Mouse (Mus musculus): ENCODE measurements at regions not wholly inside any gene's neighbourhood (a gene's known extent, or its start where the extent isn't known, plus 50 kb on each side); places are given as distances from the start of the nearest gene placed in this dataset.

DNA sequence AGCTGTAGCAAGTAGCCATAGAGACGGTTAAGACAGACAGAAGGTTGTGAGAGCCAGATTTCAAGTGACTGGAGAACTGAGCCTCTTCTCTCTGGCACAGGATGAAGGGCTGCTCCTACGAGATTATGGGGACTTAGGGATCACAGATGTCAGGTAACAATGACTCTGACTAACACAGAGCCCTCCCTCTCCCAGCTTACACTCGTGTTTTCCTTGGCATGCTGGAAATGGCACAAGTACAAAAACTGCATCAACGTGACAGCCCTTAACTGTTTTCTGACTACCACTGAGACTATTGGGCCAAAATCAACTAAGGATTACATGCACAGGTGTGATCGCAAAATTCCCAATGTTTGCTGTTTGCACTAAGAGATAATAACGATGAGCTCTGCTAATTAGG is 145.9 kb upstream of the Lrig1 start:
- DNase-seq, result no peak
- TF ChIP-seq POLR2A (IDR thresholded peaks at IDR 0.05; ENCODE audit: borderline replicate concordance, extremely low read depth, low read depth, low read length) (no peak), CTCF (IDR thresholded peaks at IDR 0.05; ENCODE audit: insufficient read depth, low read length) (no peak)
- 62% methylated on average over 6 of the region's 6 CpGs for WGBS

DNA sequence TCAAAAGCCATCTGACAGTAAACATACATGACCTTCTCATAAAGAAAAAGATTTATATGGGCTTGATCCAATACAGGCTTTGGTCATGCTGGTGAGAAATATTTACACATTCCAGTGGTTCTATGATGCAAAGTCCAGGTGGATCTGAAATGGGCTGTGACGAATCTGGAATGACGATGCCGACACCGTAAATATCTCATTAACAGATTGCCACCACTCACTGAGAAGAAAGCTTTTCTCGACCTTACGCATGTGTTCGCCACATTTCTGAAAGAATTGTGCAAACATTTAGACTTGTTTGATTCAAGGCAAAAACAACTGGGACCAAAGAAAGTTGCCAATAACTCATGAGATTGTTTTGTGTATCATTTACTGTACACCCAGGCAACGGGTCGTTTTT is 142.9 kb upstream of the Lrig1 start:
- TF ChIP-seq CTCF (IDR thresholded peaks at IDR 0.05; ENCODE audit: insufficient read depth, low read length) (no peak), POLR2A (IDR thresholded peaks at IDR 0.05; ENCODE audit: borderline replicate concordance, extremely low read depth, low read depth, low read length) (no peak)
- no peak overlapping the region for H3K4me3 ChIP-seq (replicated peaks; ENCODE audit: extremely low read depth, low read depth, low read length)
- no peaks in the 10 kb centered on the region for H3K4me1 ChIP-seq (ENCODE audit: control insufficient read depth, insufficient read depth, low read length)
- no peak for DNase-seq
- WGBS, result 71% methylated on average over 9 of the region's 9 CpGs

More for the DNA sequence above, 145.9 kb upstream of the Lrig1 start:
- Histone ChIP-seq H3K4me3 (replicated peaks; ENCODE audit: extremely low read depth, low read depth, low read length) (no peak overlapping the region), H3K4me1 (ENCODE audit: control insufficient read depth, insufficient read depth, low read length) (no peaks in the 10 kb centered on the region)

DNA sequence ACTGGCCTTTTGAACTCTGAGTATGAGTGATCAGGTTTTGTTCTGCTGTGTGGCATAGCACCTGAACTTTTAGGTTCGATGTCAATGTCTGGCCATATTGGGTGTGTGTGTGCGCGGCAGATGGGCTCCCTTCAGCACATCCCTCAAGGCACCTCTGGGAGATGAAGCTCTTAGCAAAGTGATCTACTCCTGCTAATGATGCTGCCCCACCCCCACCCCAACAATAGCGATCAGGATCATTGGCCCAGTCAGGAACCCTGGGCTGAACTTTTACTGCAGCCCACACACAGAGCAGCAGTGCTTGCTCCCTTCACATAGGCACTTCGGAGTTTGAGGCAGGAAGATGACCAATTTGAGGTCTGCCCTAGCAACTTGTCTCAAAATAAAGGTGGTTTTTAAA is 141.9 kb upstream of the Lrig1 start:
- DNase-seq, result no peak
- H3K4me3 ChIP-seq (replicated peaks; ENCODE audit: extremely low read depth, low read depth, low read length), result no peak overlapping the region
- H3K4me1 ChIP-seq (ENCODE audit: control insufficient read depth, insufficient read depth, low read length), result no peaks in the 10 kb centered on the region
- TF ChIP-seq CTCF (IDR thresholded peaks at IDR 0.05; ENCODE audit: insufficient read depth, low read length), result no peak
- no peak for TF ChIP-seq POLR2A (IDR thresholded peaks at IDR 0.05; ENCODE audit: borderline replicate concordance, extremely low read depth, low read depth, low read length)
- 75% methylated on average over 5 of the region's 5 CpGs for WGBS

DNA sequence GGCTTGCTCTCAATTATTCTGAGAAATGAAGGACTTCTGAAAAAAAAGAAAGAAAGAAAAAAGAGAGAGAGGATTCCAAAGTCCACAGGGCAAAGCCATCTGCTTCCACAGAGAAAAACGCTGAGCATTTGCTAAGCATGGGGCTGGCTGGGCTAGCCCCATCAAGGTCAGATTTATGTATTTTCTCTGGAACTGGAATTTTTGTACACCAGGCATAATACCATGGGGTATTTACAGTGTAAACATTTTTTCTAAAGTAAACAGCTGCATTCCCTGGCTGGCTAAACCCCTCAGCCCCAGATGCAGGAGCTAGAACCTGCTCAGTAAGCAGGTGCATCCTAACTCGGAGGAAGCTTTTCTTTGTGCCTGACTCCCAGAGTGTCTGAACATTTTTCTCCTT is 135.8 kb upstream of the Lrig1 start:
- Histone ChIP-seq H3K4me1 (ENCODE audit: control insufficient read depth, insufficient read depth, low read length) (no peaks in the 10 kb centered on the region), H3K4me3 (replicated peaks; ENCODE audit: extremely low read depth, low read depth, low read length) (no peak overlapping the region)
- TF ChIP-seq CTCF (IDR thresholded peaks at IDR 0.05; ENCODE audit: insufficient read depth, low read length) (no peak), POLR2A (IDR thresholded peaks at IDR 0.05; ENCODE audit: borderline replicate concordance, extremely low read depth, low read depth, low read length) (no peak)
- no peak for DNase-seq
- WGBS, result 51% methylated on average over 2 of the region's 2 CpGs

DNA sequence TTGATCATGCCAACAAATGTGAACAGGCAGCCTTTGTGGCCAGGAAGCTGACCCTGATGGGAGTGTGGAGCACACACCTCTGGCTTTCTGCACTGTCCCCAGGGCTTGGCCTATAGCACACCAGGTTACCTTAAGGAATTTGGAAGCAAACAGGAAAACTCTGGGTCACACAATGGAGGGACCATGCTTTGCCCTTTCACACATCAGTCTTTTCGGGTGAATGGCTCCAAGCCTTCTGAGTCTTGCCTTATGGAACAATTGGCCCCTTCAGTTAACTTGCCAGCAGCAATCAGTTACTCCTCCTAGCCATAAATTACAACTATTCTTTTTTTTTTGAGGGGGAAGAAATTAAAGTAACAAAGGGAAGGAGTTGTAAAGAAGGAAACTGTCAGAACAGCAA is 134.6 kb upstream of the Lrig1 start:
- 82% methylated on average over 1 of the region's 1 CpGs for WGBS
- no peaks in the 10 kb centered on the region for H3K4me1 ChIP-seq (ENCODE audit: control insufficient read depth, insufficient read depth, low read length)
- TF ChIP-seq POLR2A (IDR thresholded peaks at IDR 0.05; ENCODE audit: borderline replicate concordance, extremely low read depth, low read depth, low read length), result no peak
- no peak for TF ChIP-seq CTCF (IDR thresholded peaks at IDR 0.05; ENCODE audit: insufficient read depth, low read length)
- no peak overlapping the region for H3K4me3 ChIP-seq (replicated peaks; ENCODE audit: extremely low read depth, low read depth, low read length)
- DNase-seq, result no peak

DNA sequence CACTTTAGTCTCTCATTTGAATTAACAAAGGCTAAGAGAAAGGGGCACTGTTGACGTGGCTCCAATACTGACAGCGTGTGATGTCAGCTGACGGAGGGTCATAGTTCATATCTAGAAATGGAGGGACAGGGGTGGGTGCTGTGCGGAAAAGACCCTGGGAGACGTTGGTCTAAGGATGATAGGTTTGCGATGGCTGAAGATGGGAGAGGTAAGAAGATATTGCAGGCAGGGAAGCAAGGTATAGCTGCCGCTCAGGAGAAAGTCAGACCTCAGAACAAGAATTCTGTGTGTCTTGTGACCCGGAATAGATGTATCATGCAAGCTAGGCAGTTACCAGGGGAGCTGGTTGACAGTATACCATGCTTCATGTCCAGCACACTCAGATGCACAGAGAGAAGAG is 130.8 kb upstream of the Lrig1 start:
- no peak for DNase-seq
- no peaks in the 10 kb centered on the region for H3K4me1 ChIP-seq (ENCODE audit: control insufficient read depth, insufficient read depth, low read length)
- no peak for TF ChIP-seq POLR2A (IDR thresholded peaks at IDR 0.05; ENCODE audit: borderline replicate concordance, extremely low read depth, low read depth, low read length)
- no peak for TF ChIP-seq CTCF (IDR thresholded peaks at IDR 0.05; ENCODE audit: insufficient read depth, low read length)
- 91% methylated on average over 8 of the region's 8 CpGs for WGBS
- no peak overlapping the region for H3K4me3 ChIP-seq (replicated peaks; ENCODE audit: extremely low read depth, low read depth, low read length)

DNA sequence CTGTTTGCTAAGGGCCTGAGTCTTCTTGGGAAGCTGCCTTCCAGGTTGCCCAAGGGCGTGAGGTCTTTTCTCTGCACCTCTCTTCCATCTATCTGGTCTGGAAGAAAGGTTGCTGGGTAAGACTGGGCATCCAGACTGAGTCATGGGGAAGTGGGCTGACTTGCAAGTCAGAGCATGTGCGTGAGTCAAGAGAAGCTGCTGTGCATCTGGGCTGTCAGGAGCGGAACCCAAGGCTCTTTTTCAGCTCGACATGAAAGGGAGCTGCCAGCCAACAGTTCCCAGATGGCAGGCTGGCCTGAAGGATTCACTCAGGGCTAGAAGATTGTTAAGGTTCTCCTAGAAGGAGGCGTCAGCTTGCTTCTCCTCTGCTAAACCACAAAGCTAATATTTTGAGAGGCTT is 129.3 kb upstream of the Lrig1 start:
- no peak for DNase-seq
- Histone ChIP-seq H3K4me3 (replicated peaks; ENCODE audit: extremely low read depth, low read depth, low read length) (no peak overlapping the region), H3K4me1 (ENCODE audit: control insufficient read depth, insufficient read depth, low read length) (no peaks in the 10 kb centered on the region)
- TF ChIP-seq CTCF (IDR thresholded peaks at IDR 0.05; ENCODE audit: insufficient read depth, low read length) (no peak), POLR2A (IDR thresholded peaks at IDR 0.05; ENCODE audit: borderline replicate concordance, extremely low read depth, low read depth, low read length) (no peak)
- WGBS, result 71% methylated on average over 5 of the region's 5 CpGs

DNA sequence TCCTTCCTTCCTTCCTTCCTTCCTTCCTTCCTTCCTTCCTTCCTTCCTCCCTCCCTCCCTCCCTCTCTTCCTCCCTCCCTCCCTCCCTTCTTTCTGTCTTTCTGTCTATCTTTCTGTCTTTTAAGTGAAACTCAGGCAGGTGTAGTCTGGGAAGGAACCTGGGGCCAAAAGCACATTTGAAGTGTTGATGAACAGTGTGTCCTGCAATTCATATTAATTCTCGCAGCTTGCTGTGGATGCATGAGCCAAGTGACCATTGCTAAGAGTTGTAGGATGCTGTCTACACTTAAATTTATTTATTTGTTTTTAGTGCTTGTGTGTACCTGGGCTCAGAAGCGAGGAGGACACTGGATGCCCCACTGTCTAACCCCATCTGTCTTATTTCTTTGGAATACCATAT is 126.7 kb upstream of the Lrig1 start:
- TF ChIP-seq CTCF (IDR thresholded peaks at IDR 0.05; ENCODE audit: insufficient read depth, low read length), result no peak
- 79% methylated on average over 2 of the region's 2 CpGs for WGBS
- Histone ChIP-seq H3K4me1 (ENCODE audit: control insufficient read depth, insufficient read depth, low read length) (no peaks in the 10 kb centered on the region), H3K4me3 (replicated peaks; ENCODE audit: extremely low read depth, low read depth, low read length) (no peak overlapping the region)
- no peak for DNase-seq

DNA sequence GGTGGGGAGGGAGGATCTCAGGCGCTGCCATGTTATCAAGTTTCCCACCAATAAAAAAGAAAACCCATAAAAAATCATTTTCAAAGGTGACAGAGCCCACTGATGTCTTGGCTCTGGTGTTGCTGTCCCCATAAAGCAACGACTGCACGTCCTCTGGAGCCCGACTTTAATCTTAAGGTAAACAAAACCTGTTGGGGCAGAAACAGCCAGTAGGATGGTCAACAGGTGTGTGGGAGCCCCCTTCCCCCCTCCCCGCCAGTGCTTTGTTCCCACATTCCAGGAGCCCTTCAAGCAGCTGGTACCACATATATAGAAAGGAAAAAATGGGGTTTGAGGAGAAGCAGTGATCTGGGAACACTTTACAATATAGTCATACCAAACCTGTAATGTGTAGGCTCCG is 118.3 kb upstream of the Lrig1 start:
- TF ChIP-seq CTCF (IDR thresholded peaks at IDR 0.05; ENCODE audit: insufficient read depth, low read length) (no peak), POLR2A (IDR thresholded peaks at IDR 0.05; ENCODE audit: borderline replicate concordance, extremely low read depth, low read depth, low read length) (no peak)

DNA sequence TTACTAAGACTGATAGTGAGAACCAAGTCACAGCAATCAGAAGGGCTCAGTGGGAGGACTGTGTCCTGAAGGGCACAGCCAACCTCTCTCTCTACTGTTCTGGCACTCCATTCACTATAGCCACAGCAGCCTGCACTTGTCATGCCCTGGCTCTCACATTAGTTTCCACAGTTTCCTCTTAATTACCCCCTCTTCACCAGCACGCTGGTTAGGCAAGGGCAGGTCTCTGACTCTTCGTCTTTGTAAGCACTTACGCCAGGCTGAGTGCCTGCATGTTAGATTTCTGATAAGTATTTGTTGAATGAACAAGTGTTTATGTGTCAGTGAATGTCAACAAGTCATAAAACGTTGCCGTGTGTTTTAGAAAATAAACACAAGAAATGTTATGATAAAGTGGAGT is 116.2 kb upstream of the Lrig1 start:
- TF ChIP-seq POLR2A (IDR thresholded peaks at IDR 0.05; ENCODE audit: borderline replicate concordance, extremely low read depth, low read depth, low read length) (no peak), CTCF (IDR thresholded peaks at IDR 0.05; ENCODE audit: insufficient read depth, low read length) (no peak)
- 31% methylated on average over 5 of the region's 5 CpGs for WGBS
- peak; percentile 7 for DNase-seq
- H3K4me3 ChIP-seq (replicated peaks; ENCODE audit: extremely low read depth, low read depth, low read length), result no peak overlapping the region
- no peaks in the 10 kb centered on the region for H3K4me1 ChIP-seq (ENCODE audit: control insufficient read depth, insufficient read depth, low read length)

More for the DNA sequence above, 118.3 kb upstream of the Lrig1 start:
- 36% methylated on average over 6 of the region's 6 CpGs for WGBS
- DNase-seq, result no peak
- Histone ChIP-seq H3K4me1 (ENCODE audit: control insufficient read depth, insufficient read depth, low read length) (no peaks in the 10 kb centered on the region), H3K4me3 (replicated peaks; ENCODE audit: extremely low read depth, low read depth, low read length) (no peak overlapping the region)

DNA sequence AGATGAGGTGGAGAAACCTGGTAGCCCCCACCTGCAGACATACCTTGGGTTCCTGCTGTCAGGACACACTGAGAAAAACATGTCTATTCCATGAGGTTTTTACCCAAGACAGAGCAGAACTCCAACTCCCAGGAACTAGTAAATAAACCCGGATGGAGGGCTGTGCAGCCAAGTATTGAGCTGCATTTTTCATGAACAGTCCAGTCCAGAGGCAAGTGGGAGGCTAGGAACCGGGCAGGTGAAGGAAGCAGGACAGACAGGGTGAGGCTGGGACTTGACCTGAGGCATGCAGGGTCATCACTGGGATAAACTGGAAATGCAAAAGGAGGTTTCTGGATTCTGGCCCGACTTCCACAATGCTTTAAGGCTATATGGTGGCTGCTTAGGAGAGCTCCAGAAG is 114.8 kb upstream of the Lrig1 start:
- DNase-seq, result no peak
- TF ChIP-seq POLR2A (IDR thresholded peaks at IDR 0.05; ENCODE audit: borderline replicate concordance, extremely low read depth, low read depth, low read length) (no peak), CTCF (IDR thresholded peaks at IDR 0.05; ENCODE audit: insufficient read depth, low read length) (no peak)
- 50% methylated on average over 3 of the region's 3 CpGs for WGBS
- Histone ChIP-seq H3K4me1 (ENCODE audit: control insufficient read depth, insufficient read depth, low read length) (no peaks in the 10 kb centered on the region), H3K4me3 (replicated peaks; ENCODE audit: extremely low read depth, low read depth, low read length) (no peak overlapping the region)

All from lung, adult 2 months (tissue).